Mouse (Mus musculus) limb, embryonic 14.5 days (tissue): ENCODE results near the gene Nol9. TPM values are rescaled to one million over a fixed set of nuclear protein-coding genes. Genes with fewer than 3 reads are reported as not detected.
"Not testable (repeated sequence)": the region's sequence is repeated elsewhere in the genome, so short reads cannot be mapped to it uniquely, and the experiment has no call there.

ENCODE experiments used
- ATAC-seq: fragments of 200-750 bp; cut with Nextera tagmentation; 2 replicates; pipeline ENCODE4 v1.8.0; 2017; ENCODE audit warnings: low read depth, moderate number of reproducible peaks, moderate TSS enrichment; ENCODE audit not compliant: low FRiP score
- DNase-seq: peaks from one replicate; pipeline ENCODE4 v3.0.0-alpha.2; 2015; ENCODE audit warnings: low spot score
- H3K27ac ChIP-seq: fragments of 300-500 bp; sonication (generic); replicated peaks from 2 replicates; pipeline ENCODE4 v1.5.1; 2014; ENCODE audit warnings: low read depth, mild to moderate bottlenecking, low read length, moderate library complexity, mixed read lengths
- H3K27me3 ChIP-seq: fragments of 300-500 bp; sonication (generic); 2 replicates; pipeline ENCODE4 v1.6.1; 2014; ENCODE audit warnings: low read length, mixed read lengths; ENCODE audit not compliant: control insufficient read depth, insufficient read depth
- H3K36me3 ChIP-seq: fragments of 300-500 bp; sonication (generic); 2 replicates; pipeline ENCODE4 v1.6.1; 2014; ENCODE audit warnings: mild to moderate bottlenecking, low read length, moderate library complexity, mixed read lengths; ENCODE audit not compliant: control insufficient read depth, insufficient read depth
- H3K4me1 ChIP-seq: fragments of 300-500 bp; sonication (generic); 2 replicates; pipeline ENCODE4 v1.6.1; 2014; ENCODE audit warnings: antibody characterized with exemption, low read length, mixed read lengths; ENCODE audit not compliant: control insufficient read depth, insufficient read depth
- H3K4me2 ChIP-seq: fragments of 300-500 bp; sonication (generic); replicated peaks from 2 replicates; pipeline ENCODE4 v1.6.1; 2014; ENCODE audit warnings: low read depth, mild to moderate bottlenecking, low read length, moderate library complexity; ENCODE audit not compliant: severe bottlenecking
- H3K4me3 ChIP-seq: fragments of 300-500 bp; sonication (generic); replicated peaks from 2 replicates; pipeline ENCODE4 v1.5.1; 2014; ENCODE audit warnings: low read length
- H3K9ac ChIP-seq: fragments of 300-500 bp; sonication (generic); 2 replicates; pipeline ENCODE4 v1.6.1; 2014; ENCODE audit warnings: mild to moderate bottlenecking, low read depth, low read length, moderate library complexity; ENCODE audit not compliant: severe bottlenecking
- H3K9me3 ChIP-seq: fragments of 300-500 bp; sonication (generic); 2 replicates; pipeline ENCODE4 v1.6.1; 2016; ENCODE audit warnings: low read length; ENCODE audit not compliant: control insufficient read depth
- POLR2A ChIP-seq: fragments of 200-500 bp; IDR thresholded peaks from 2 replicates; pipeline ENCODE4 v1.8.0; 2012; ENCODE audit warnings: inconsistent platforms, mild to moderate bottlenecking, moderate library complexity, borderline replicate concordance; ENCODE audit not compliant: insufficient read depth, insufficient read length; ENCODE audit errors: extremely low read depth
- WGBS: fragments of 180-500 bp; shearing (Covaris S2); extraction: QIAGEN DNeasy Blood & Tissue Kit; methylation state at CpG from one replicate; pipeline ENCODE4 v1.1.7; 2014; 5-methylcytosine and 5-hydroxymethylcytosine counted together
- polyA plus RNA-seq, 2 experiments: library from polyadenylated mRNA; depleted of rRNA in 1 of 2; stranded (reverse) in 1 of 2; unstranded in 1 of 2; fragments of >200 nt; fragmentation: Nextera tagmentation in 1 of 2; extraction: Ambion mirVana in 1 of 2; gene quantifications; 2 replicates each; pipeline versions ENCODE4 v1.2.1 to v1.2.3; 2012 to 2014

Gene Nol9
- polyA plus RNA-seq, 2 experiments: 25.9 to 28.5 TPM

DNA sequence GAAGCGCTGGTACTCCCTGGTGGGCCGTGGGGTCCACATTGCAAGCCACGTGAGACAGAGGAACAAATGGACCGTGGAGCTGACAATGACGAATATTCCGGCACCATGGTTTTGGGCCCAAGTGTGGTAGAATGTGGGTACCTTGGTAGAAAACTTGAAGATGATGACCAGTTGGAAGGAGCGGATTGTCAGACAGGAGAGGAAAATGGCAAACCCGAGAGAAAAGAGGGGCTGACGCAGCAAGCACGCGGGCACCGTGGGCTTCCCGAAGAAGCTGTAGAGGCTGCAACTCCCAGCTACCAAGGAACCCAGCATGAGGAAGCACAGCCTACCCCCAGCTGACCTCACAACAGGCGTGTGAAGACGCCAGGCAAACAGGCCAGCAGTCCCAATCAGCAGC, 10.7 kb upstream of the Nol9 start:
- Histone ChIP-seq H3K9ac (peak overlapping the region; percentile 76), H3K4me2 (peak overlapping the region; percentile 95), H3K4me1 (peaks cover 26% of the 10 kb centered on the region), H3K4me3 (peak overlapping the region; percentile 73), H3K27me3 (no peaks in the 10 kb centered on the region), H3K36me3 (peaks cover 11% of the 10 kb centered on the region), H3K9me3 (no peaks in the 10 kb centered on the region), H3K27ac (no peak overlapping the region)
- ATAC-seq: no peak
- no peak for DNase-seq
- TF ChIP-seq POLR2A: no peak
- 65% methylated on average over 15 of the region's 15 CpGs for WGBS

DNA sequence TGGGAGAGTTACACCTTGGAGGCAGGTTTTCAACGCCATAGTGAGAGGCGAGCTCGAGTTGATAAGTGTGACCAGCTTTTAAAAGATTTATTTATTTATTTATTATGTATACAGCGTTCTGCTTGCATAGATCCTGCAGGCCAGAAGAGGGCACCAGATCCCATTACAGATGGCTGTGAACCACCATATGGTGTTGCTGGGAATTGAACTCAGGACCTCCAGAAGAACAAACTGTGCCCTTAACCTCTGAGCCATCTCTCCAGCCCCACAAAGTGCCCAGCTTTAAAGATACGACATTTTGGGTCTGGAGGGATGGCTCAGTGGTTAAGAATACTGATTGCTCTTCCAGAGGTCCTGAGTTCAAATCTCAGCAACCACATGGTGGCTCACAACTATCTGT, 10.0 kb upstream of the Nol9 start:
- Histone ChIP-seq H3K4me1 (peaks cover 26% of the 10 kb centered on the region), H3K27ac (no peak overlapping the region), H3K9ac (no peak overlapping the region), H3K27me3 (no peaks in the 10 kb centered on the region), H3K4me3 (no peak overlapping the region), H3K4me2 (no peak overlapping the region), H3K36me3 (peaks cover 6% of the 10 kb centered on the region), H3K9me3 (no peaks in the 10 kb centered on the region)
- ATAC-seq (no peak), DNase-seq (no peak)
- TF ChIP-seq POLR2A: no peak
- 39% methylated on average over 5 of the region's 5 CpGs for WGBS

GRCm38 (mm10) chr4:152029997-152030396, 9.1 kb upstream of the Nol9 start:
- Histone ChIP-seq H3K36me3 (no peaks in the 10 kb centered on the region), H3K9me3 (no peaks in the 10 kb centered on the region), H3K27ac (no peak overlapping the region), H3K4me2 (no peak overlapping the region), H3K4me1 (peaks cover 26% of the 10 kb centered on the region), H3K27me3 (no peaks in the 10 kb centered on the region), H3K9ac (peak overlapping the region; percentile 34; the same call in 1 of the 2 replicates), H3K4me3 (no peak overlapping the region)
- 59% methylated on average over 4 of the region's 4 CpGs for WGBS
- no peak for ATAC-seq
- no peak for TF ChIP-seq POLR2A
- DNase-seq: peak; percentile 23

GRCm38 (mm10) chr4:152032922-152033321, 6.2 kb upstream of the Nol9 start:
- Histone ChIP-seq H3K4me3 (no peak overlapping the region), H3K4me1 (peaks cover 9% of the 10 kb centered on the region), H3K36me3 (no peaks in the 10 kb centered on the region), H3K9me3 (no peaks in the 10 kb centered on the region), H3K27ac (no peak overlapping the region), H3K9ac (no peak overlapping the region), H3K27me3 (no peaks in the 10 kb centered on the region), H3K4me2 (no peak overlapping the region)
- no peak for DNase-seq
- no peak for TF ChIP-seq POLR2A
- WGBS: 91% methylated on average over 13 of the region's 13 CpGs
- no peak for ATAC-seq

- not testable (repeated sequence) for DNase-seq, ATAC-seq, H3K36me3 ChIP-seq, H3K9me3 ChIP-seq, H3K4me2 ChIP-seq, H3K27me3 ChIP-seq, H3K9ac ChIP-seq, H3K4me3 ChIP-seq, H3K4me1 ChIP-seq, H3K27ac ChIP-seq
- 88% methylated on average over 6 of the region's 6 CpGs for WGBS
These were observed 2.7 kb upstream of the Nol9 start for GRCm38 (mm10) chr4:152036464-152036863.
